Comparison of ENCODE assay signal across 19 mouse cellular contexts in the genomic region with DNA sequence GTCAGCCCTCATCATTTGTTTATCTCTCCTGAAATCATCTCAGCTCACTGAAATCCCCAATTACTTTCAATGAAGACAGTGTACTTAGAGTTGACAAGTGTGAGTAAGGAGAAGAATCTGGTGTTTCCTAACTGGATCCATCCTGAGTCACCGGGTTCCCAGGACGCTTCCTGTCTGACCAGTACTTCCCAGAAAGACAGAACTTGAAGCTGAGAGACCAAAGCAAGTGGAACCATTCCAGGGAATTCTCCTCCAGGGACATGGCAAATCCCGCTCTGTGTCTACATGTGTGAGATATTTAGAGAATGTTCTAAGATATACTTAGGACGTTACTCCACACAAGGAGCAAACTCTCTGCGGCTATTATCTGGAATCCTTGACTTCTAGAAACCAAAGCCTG.
DNase-seq lines count a peak whose midpoint lies in the region; ATAC-seq and TF ChIP-seq lines count a peak whose summit lies in the region.
"Had no signal": no experiment of that assay in that cellular context is flagged by ENCODE, and none has a peak within 500 bp of the region (broad histone marks: within the 10 kb centered on the region; RNA-seq: fewer than 3 reads in every experiment).

No protein-coding gene starts in this region.

- H3K4me1 ChIP-seq in heart, embryonic 11.5 days (ENCODE audit: control insufficient read depth, insufficient read depth, low read length): no peaks in the 10 kb centered on the region
- H3K4me1 ChIP-seq in heart, postnatal 0 days (ENCODE audit: control insufficient read depth, insufficient read depth): peaks cover 9% of the 10 kb centered on the region
- H3K4me1 ChIP-seq in forebrain, embryonic 14.5 days (ENCODE audit: control insufficient read depth, insufficient read depth, low read length): no peaks in the 10 kb centered on the region
- H3K4me1 ChIP-seq: embryonic facial prominence, embryonic 12.5 days; hindbrain, embryonic 10.5 days; limb, embryonic 13.5 days; midbrain, embryonic 10.5 days; neural tube, embryonic 13.5 days had no signal

- 68% methylated on average over 5 of the region's 5 CpGs for WGBS in heart, embryonic 11.5 days (ENCODE audit: insufficient replicate concordance)
- 33% methylated on average over 5 of the region's 5 CpGs for WGBS in heart, postnatal 0 days
- 92% methylated on average over 5 of the region's 5 CpGs for WGBS in forebrain, embryonic 14.5 days

- TF ChIP-seq CTCF in heart, postnatal 0 days (IDR thresholded peaks at IDR 0.05; ENCODE audit: low read depth): no peak

- H3K4me3 ChIP-seq in heart, embryonic 11.5 days (ENCODE audit: low read depth, low read length): no peak overlapping the region
- H3K4me3 ChIP-seq in heart, postnatal 0 days (ENCODE audit: low read depth, low read length): no peak overlapping the region
- H3K4me3 ChIP-seq in forebrain, embryonic 14.5 days (ENCODE audit: low read depth, low read length): no peak overlapping the region
- H3K4me3 ChIP-seq: embryonic facial prominence, embryonic 12.5 days; hindbrain, embryonic 10.5 days; limb, embryonic 13.5 days; midbrain, embryonic 10.5 days; neural tube, embryonic 13.5 days had no signal

- no peaks in the 10 kb centered on the region for H3K9me3 ChIP-seq in heart, embryonic 11.5 days (replicated peaks; ENCODE audit: control insufficient read depth, low read length)
- no peaks in the 10 kb centered on the region for H3K9me3 ChIP-seq in heart, postnatal 0 days (replicated peaks; ENCODE audit: control insufficient read depth, low read length)
- no peaks in the 10 kb centered on the region for H3K9me3 ChIP-seq in forebrain, embryonic 14.5 days (replicated peaks; ENCODE audit: control insufficient read depth, low read length)
- H3K9me3 ChIP-seq: embryonic facial prominence, embryonic 12.5 days; hindbrain, embryonic 10.5 days; limb, embryonic 13.5 days; midbrain, embryonic 10.5 days; neural tube, embryonic 13.5 days had no signal

- peaks cover 10% of the 10 kb centered on the region; the same call in 1 of the 2 replicates for H3K36me3 ChIP-seq in heart, embryonic 11.5 days (ENCODE audit: control insufficient read depth, insufficient read depth, low read length)
- peaks cover 38% of the 10 kb centered on the region for H3K36me3 ChIP-seq in heart, postnatal 0 days (replicated peaks; ENCODE audit: control insufficient read depth, insufficient read depth, low read length)
- H3K36me3 ChIP-seq in forebrain, embryonic 14.5 days (ENCODE audit: control insufficient read depth, insufficient read depth, low read length): peaks cover 16% of the 10 kb centered on the region; the same call in 1 of the 2 replicates

- DNase-seq in heart, adult 11 months: peak; percentile 95
- DNase-seq in 3T3-L1 (ENCODE audit: low read depth, low spot score): peak; percentile 77
- DNase-seq in heart, postnatal 0 days (ENCODE audit: low spot score): peak; percentile 46
- peak; percentile 73 for DNase-seq in lung, postnatal 10 days
- no peak for DNase-seq in right cerebral cortex, postnatal 4 days
- DNase-seq in forebrain, embryonic 14.5 days (ENCODE audit: low spot score): no peak
- DNase-seq: cerebellum, adult 9-10 months; kidney, adult 8-10 months; kidney, postnatal 25 days; right cerebral cortex, postnatal 25 days had no signal

- H3K4me2 ChIP-seq in heart, embryonic 11.5 days: no peak overlapping the region
- no peak overlapping the region for H3K4me2 ChIP-seq in heart, postnatal 0 days (ENCODE audit: low read depth, low read length)
- no peak overlapping the region for H3K4me2 ChIP-seq in forebrain, embryonic 14.5 days (ENCODE audit: low read length)
- H3K4me2 ChIP-seq: embryonic facial prominence, embryonic 12.5 days; limb, embryonic 13.5 days; neural tube, embryonic 13.5 days had no signal

- ATAC-seq in heart, embryonic 11.5 days (replicated peaks; ENCODE audit: insufficient number of reproducible peaks, low FRiP score, low TSS enrichment): no peak
- peak; percentile 66 for ATAC-seq in heart, postnatal 0 days (ENCODE audit: insufficient read depth, low read depth)
- ATAC-seq in inflammation-experienced regulatory T-cells, adult 6 months: no peak
- ATAC-seq in forebrain, embryonic 14.5 days: no peak
- ATAC-seq: activated CD4-positive, CD25-positive, alpha-beta regulatory T cell, adult 4 months; Patski had no signal

- no peaks in the 10 kb centered on the region for H3K27me3 ChIP-seq in heart, embryonic 11.5 days (ENCODE audit: control insufficient read depth, insufficient read depth, low read length)
- H3K27me3 ChIP-seq in heart, postnatal 0 days (ENCODE audit: control insufficient read depth, insufficient read depth, low read length): no peaks in the 10 kb centered on the region
- no peaks in the 10 kb centered on the region for H3K27me3 ChIP-seq in forebrain, embryonic 14.5 days (replicated peaks; ENCODE audit: control insufficient read depth, insufficient read depth, low read length)
- H3K27me3 ChIP-seq: embryonic facial prominence, embryonic 12.5 days; limb, embryonic 13.5 days; neural tube, embryonic 13.5 days; Patski had no signal

- H3K9ac ChIP-seq in heart, embryonic 11.5 days (ENCODE audit: low read depth, low read length): no peak overlapping the region
- no peak overlapping the region for H3K9ac ChIP-seq in heart, postnatal 0 days (replicated peaks; ENCODE audit: low read depth, low read length)
- H3K9ac ChIP-seq in forebrain, embryonic 14.5 days (ENCODE audit: low read length): no peak overlapping the region
- H3K9ac ChIP-seq: embryonic facial prominence, embryonic 12.5 days; limb, embryonic 13.5 days; neural tube, embryonic 13.5 days had no signal

- H3K27ac ChIP-seq in heart, embryonic 11.5 days (ENCODE audit: low read depth, low read length): no peak overlapping the region
- H3K27ac ChIP-seq in heart, postnatal 0 days (ENCODE audit: low read depth): peak overlapping the region; percentile 36; the same call in 1 of the 2 replicates
- no peak overlapping the region for H3K27ac ChIP-seq in forebrain, embryonic 14.5 days (ENCODE audit: low read depth, low read length)
- H3K27ac ChIP-seq: embryonic facial prominence, embryonic 12.5 days; hindbrain, embryonic 10.5 days; limb, embryonic 13.5 days; midbrain, embryonic 10.5 days; neural tube, embryonic 13.5 days had no signal

- no peak for TF ChIP-seq EP300 in heart, postnatal 0 days (IDR thresholded peaks at IDR 0.05; ENCODE audit: low read depth)

Comparison
In these comparisons a context has a peak if more than half of its experiments do, and no peak if none do; other contexts are left out.
1. DNase-seq: peak in heart, adult 11 months (single experiment), 3T3-L1 (single experiment), heart, postnatal 0 days (single experiment) and lung, postnatal 10 days (single experiment); none in right cerebral cortex, postnatal 4 days (single experiment) and forebrain, embryonic 14.5 days (single experiment).